Mouse (Mus musculus): ENCODE measurements around the gene Raet1e. TPM values are rescaled to one million over a fixed set of nuclear protein-coding genes. Genes with fewer than 3 reads are reported as not detected.

Gene Raet1e
- polyA plus RNA-seq (2012; rRNA removed): 0.43 and 0.52 TPM in 2 replicates

GRCm38 (mm10) chr10:22158310-22158999, at the start of gene Raet1e, which contains the start of gene H60b:
Gene Raet1e (plus strand): TSS chr10:22158569.
Gene H60b (plus strand): TSS chr10:22158586.

GRCm38 (mm10) chr10:22149073-22149690, 9.2 kb upstream of the Raet1e start, which contains the start of gene E030030I06Rik:
Gene E030030I06Rik (minus strand): TSS chr10:22149270.

GRCm38 (mm10) chr10:22360252-22360651, 201.9 kb downstream of the Raet1e start, which contains the start of gene Raet1d:
Gene Raet1d (plus strand): TSS chr10:22360552.

Other genes starting within 250 kb of the Raet1e start
- gene 4930444G20Rik, start 90.5 kb upstream of the Raet1e start, polyA plus RNA-seq (2012; rRNA removed): not detected in 2 replicates
- 0.83 and 1.5 TPM in 2 replicates for gene E030030I06Rik, start 9.3 kb upstream of the Raet1e start, polyA plus RNA-seq (2012; rRNA removed)
- gene H60b, start within 50 bp of the Raet1e start, polyA plus RNA-seq (2012; rRNA removed): 0.17 and 0.32 TPM in 2 replicates
- 0.51 and 0.95 TPM in 2 replicates for gene Raet1d, start 202.0 kb downstream of the Raet1e start, polyA plus RNA-seq (2012; rRNA removed)

Measured in central nervous system, embryonic 18 days (tissue).